Mouse (Mus musculus) kidney, postnatal 4 days (tissue): ENCODE results near the gene Ifna4.

Experiments used
- DNase-seq, 2 experiments: peaks; one replicate each; pipeline ENCODE4 v3.0.0; 2021; ENCODE audit warnings: mixed read lengths in 2 of 2

Gene Ifna4

DNA sequence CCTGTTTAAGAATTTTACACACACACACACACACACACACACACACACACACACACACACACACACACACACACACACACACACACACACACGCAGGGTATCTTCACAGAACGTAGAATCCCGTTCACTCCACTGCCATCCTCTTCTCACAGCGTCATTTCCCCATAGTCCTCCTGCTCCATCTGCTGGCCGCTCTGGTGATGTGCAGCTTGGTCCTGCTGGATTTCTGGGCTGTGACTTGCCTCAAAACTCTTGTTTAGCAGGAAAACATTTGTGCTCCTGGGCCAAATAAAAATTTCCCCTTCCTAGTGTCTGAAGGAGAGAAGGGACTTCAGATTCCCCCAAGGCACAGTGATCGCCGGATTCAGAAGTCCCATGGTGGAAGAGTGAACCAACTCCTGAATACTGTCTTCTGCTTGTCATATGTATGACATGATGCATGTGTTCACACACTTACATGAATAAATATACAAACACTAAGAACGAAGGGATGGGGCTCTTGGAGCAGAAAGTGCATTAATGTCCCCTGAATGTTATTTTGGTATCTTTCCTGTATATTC lies 25.8 kb downstream of the Ifna4 start:
- peak; percentile 85 to 86 for DNase-seq

DNA sequence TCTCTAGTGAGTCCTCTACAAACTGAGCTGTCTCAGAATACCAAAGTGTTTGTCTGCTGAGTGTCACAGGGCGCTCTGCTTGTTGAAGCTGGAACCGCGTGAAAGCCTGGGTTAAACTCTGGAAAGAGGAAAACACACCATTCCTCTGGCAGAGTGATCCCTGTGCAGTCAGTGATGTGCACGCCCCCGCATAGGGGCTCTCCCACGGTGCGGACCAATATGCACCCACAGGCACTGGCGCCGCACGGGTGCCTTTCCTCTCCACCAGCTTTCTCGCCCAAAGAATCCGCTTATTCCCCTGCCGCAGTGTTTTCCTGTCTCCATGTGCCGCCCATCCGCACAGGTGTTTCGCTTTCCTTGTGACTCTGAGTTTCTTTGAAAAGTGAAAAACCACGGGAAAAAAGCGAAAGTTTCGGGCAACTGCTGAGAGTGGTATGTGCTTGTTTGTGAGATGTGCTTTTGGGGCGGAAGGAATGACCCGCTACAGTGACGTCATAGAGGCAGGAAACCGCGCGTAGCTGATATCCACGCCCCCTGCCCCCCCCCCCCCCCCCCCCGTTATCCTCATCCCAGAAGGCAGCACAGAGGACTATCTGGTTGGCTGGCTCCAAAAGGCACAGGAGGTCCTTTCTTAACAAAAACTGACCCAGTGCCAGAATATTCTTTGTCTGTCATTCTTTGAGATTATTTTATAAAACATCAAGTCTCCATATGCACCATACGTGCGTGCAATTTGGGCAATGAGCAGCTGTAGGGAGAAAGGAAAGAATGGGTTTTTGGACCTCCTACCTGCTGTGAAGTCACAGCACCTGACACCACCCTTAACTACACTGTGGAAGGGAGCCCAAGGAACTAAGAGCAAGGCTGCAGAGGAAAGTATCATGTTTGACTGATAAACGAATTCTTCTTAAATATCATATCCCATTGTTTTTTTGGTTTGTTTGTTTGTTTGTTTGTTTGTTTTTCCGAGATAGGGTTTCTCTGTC lies 26.6 kb downstream of the Ifna4 start:
- peak; percentile 31 to 58 for DNase-seq

DNA sequence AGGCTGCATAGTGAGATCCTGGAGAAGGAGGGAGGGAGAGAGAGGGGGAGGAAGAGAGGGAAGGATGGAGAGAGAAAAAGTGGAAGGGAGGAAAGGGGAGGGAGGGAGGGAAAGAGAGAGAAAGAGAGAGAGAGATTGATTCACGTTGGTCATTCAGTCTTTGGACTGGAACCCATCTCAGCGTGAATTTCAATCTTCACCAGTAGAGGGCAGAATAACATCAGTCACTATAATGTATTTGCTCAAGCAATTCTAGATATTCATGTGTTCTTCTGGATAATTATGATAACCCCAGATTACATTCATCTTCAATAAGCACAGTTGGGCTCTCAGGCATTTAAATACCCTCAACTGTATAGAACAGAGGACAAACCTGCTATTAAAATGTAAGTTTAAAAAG lies 31.0 kb downstream of the Ifna4 start:
- DNase-seq: no peak

DNA sequence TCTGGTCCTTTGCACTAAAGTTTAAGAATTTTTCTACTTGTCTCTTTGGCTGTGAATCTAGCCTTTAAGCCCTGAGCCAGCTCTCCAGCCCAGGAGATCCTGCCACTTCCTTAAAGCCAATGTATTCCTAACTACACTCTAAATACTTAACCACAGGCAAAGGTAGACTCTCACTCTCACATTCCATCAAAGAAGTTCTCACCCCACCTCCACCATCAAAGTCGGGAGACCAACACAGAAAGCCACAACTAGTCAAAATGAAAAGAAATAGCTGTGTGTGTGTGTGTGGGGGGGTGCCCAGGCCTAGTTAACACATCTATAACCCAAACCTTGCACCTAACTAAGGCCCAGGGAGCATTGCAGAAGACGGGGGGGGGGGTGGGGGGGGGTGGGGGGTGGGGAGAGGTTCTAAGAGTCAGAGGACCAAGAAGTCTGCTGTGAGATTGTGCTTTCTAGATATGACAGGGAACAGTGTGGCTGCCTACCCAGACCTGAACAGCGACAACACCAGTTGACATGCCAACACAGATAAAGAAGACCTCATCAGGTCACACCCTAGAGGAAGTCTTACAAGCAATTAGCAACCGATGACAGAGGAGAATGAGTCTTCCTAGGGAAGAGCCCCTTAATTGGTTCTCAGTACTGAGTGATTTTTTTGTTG lies 33.9 kb downstream of the Ifna4 start:
- no peak for DNase-seq

DNA sequence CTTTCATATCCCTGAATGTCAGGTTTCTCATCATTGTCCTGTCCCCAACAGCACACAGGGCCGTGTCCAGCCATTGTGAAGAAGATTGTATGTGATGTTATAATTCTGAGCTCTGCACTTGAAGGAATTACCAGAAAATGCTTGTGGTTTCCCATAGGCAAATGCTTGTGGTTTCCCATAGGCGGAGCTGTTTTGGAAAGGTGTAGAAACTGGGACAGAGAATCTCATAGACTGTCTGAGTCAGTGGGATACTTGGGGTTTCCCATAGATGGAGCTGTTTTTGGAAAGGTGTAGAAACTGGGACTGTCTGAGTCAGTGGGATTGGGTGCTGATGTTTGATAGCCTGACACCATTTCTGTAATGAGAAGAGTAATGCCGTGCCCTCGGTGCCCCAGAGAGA lies 34.9 kb downstream of the Ifna4 start:
- no peak for DNase-seq

DNA sequence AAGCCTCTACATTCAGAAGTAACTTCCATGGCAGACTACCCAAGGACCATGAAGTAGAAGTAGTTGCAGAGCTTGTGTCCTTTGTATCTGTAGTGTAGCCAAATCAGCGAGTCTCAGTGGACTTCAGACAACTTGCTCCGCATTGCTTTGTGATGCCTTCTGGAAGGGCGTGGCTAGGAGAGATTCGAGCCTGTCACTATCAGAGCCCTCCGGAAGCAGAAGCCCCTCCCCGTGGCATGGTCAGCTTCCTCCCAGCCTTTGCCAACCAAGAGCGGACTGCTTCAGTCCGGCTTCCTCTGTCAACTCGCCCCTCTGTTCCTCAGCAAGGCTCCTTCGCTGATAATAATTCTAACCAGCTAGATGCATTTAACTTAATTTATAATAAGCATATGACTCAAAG lies 36.6 kb downstream of the Ifna4 start:
- DNase-seq: peak in 1 of 2 experiments; percentile 31

DNA sequence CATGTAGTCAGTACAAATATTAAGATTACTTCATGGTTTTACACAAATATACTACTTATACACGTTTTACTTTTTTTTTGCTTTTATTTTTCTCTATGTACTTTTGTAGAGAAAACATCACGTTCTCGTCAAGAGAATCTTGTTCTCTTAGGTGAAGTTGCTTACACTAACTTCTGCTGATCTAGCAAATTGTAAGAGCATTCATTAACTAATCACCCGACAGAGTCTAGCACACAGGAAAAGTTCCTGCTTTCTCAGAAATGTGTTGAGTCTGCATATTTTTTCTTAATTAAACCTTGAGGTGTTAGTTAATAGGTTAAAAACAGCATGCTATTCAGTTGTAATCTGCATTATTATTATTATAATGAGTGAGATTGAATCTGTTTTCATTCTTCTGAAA lies 37.1 kb downstream of the Ifna4 start:
- DNase-seq: no peak

DNA sequence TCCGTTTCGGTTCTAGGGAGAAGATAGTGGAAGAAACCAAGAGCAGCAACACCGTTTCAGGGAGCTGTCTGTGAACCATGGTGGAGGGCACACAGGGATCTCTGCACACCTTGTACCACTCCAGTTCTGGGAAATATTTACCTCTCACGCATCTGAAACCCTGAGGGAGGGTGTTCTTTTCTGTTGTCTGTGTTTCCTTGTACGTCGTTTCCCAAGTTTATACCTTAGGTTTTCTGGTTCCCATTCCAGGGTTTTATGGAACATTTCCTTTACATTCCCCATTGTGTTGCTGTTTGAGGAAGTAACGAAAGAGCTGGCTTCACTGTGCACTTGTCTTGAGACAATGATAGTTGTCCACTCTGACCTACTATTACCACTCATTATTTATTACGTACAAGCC lies 38.4 kb downstream of the Ifna4 start, which contains the start of gene Ifne:
Ifne (minus strand) TSS at position 101 of the 400 bp plus-strand sequence.
- DNase-seq: no peak

DNA sequence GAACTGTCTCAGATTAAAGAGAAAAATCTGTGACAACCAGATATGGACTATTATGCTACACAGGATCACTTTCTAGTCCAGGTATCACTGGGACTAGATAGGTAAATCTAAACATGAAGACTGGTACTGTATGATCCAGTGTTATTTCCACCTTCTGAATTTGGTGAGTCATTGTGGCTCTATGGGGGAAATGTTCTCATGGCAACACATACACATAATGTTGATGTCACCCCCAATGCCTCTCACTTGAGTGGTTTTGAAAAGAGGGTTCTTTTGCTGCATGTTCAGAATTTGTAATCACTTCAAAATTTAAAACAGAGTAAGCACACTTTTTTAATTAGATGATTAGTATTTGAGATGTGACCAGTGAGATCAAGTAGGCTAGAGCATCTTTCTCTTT lies 46.6 kb downstream of the Ifna4 start:
- DNase-seq: no peak
